Mouse (Mus musculus): ENCODE data around the gene Spef1.

DNA sequence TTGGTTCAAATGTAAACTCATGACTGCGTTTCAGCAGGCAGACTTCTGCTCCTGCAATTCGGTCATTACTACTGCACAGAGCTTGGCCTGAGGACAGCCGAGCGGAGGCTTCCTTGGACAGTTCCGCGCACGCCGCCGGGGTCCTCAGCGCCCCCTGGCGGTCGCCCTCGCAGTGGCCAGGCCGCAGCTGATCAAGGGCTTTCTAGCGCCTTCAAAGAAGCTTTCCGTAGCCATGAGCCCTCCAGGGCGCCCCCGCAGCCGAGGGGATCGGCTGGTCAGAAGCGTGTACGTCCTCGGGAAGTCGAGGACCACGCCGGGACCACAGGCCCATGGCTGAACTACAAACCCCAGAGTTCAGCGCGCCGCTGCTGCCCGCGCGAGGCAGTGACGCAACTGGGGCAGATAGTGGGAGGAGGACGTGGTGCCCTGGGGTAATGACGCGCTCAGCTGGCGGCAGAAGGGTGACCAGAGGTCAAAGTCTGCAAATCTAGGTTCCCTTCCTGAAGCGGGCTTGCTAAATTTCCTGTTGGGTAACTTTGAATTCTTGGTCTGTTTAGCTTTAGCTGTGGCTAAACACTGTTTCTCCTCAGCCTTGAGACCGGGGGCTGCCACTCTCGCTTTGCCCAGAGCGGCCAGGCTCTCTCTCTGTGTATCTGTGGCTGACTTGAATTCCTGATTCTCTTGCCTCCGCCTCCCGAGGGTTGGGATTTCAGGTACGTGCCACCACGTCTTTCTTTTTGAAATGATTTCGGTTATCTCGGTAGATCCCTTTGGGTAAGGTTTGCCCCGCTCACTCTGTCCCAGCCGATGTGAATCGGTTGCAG, 23.1 kb upstream of the Spef1 start:
- peak; percentile 65 for TF ChIP-seq CTCF (IDR thresholded peaks at IDR 0.05; ENCODE audit: borderline replicate concordance, insufficient read depth, low read length)
- peak; percentile 84 for TF ChIP-seq POLR2A (IDR thresholded peaks at IDR 0.05; ENCODE audit: low read depth, low read length)

All from embryonic fibroblast, embryonic 13.5 days (primary cell).